Mouse (Mus musculus): ENCODE data around the gene Ndufb4.

- peak; percentile 80; the same call in 1 of the 2 replicates for TF ChIP-seq CTCF (IDR thresholded peaks at IDR 0.05; ENCODE audit: extremely low read depth, insufficient read length, insufficient replicate concordance, low read depth, low read length)
- no peak for TF ChIP-seq POLR2A (IDR thresholded peaks at IDR 0.05; ENCODE audit: low read depth, low read length)
Observed at GRCm38 (mm10) chr16:37684634-37685441, 30.6 kb upstream of the Ndufb4 start.
